Mouse (Mus musculus) liver, embryonic 13.5 days (tissue): ENCODE results near the gene Adk. TPM values are rescaled to one million over a fixed set of nuclear protein-coding genes. Genes with fewer than 3 reads are reported as not detected.

Experiments used
- ATAC-seq: fragments of 200-750 bp; cut with Nextera tagmentation; 2 replicates; pipeline ENCODE4 v1.8.0; 2017; ENCODE audit warnings: low read depth, mild to moderate bottlenecking, moderate number of reproducible peaks, moderate library complexity
- DNase-seq: peaks from one replicate; pipeline ENCODE4 v3.0.0; 2022
- H3K27ac ChIP-seq: fragments of 300-500 bp; sonication (generic); 2 replicates; pipeline ENCODE4 v1.5.1; 2015; ENCODE audit warnings: moderate library complexity, mild to moderate bottlenecking, inconsistent platforms
- H3K27me3 ChIP-seq: fragments of 300-500 bp; sonication (generic); 2 replicates; pipeline ENCODE4 v1.6.1; 2015; ENCODE audit warnings: mild to moderate bottlenecking, inconsistent platforms
- H3K36me3 ChIP-seq: fragments of 300-500 bp; sonication (generic); 2 replicates; pipeline ENCODE4 v1.6.1; 2015; ENCODE audit warnings: mild to moderate bottlenecking, inconsistent platforms
- H3K4me1 ChIP-seq: fragments of 300-500 bp; sonication (generic); replicated peaks from 2 replicates; pipeline ENCODE4 v1.6.1; 2015; ENCODE audit warnings: inconsistent platforms
- H3K4me2 ChIP-seq: fragments of 300-500 bp; sonication (generic); 2 replicates; pipeline ENCODE4 v1.6.1; 2015; ENCODE audit warnings: inconsistent platforms, mild to moderate bottlenecking, moderate library complexity
- H3K4me3 ChIP-seq: fragments of 300-500 bp; sonication (generic); replicated peaks from 2 replicates; pipeline ENCODE4 v1.5.1; 2015; ENCODE audit warnings: mild to moderate bottlenecking, inconsistent platforms
- H3K9ac ChIP-seq: fragments of 300-500 bp; sonication (generic); 2 replicates; pipeline ENCODE4 v1.6.1; 2015; ENCODE audit warnings: mild to moderate bottlenecking, inconsistent platforms
- H3K9me3 ChIP-seq: fragments of 300-500 bp; sonication (generic); replicated peaks from 2 replicates; pipeline ENCODE4 v1.6.1; 2016; ENCODE audit warnings: inconsistent platforms
- WGBS: fragments of 180-500 bp; shearing (Covaris S2); methylation state at CpG from one replicate; pipeline ENCODE4 v1.1.7; 2015; ENCODE audit not compliant: insufficient replicate concordance; 5-methylcytosine and 5-hydroxymethylcytosine counted together
- polyA plus RNA-seq: library from polyadenylated mRNA; unstranded; fragments of >200 nt; fragmentation: Nextera tagmentation; extraction: Ambion mirVana; gene quantifications from 2 replicates; pipeline ENCODE4 v1.2.1, GENCODE M21; 2015

Adk gene
- polyA plus RNA-seq, 1 experiment from 2014 or later, result 181 TPM

DNA sequence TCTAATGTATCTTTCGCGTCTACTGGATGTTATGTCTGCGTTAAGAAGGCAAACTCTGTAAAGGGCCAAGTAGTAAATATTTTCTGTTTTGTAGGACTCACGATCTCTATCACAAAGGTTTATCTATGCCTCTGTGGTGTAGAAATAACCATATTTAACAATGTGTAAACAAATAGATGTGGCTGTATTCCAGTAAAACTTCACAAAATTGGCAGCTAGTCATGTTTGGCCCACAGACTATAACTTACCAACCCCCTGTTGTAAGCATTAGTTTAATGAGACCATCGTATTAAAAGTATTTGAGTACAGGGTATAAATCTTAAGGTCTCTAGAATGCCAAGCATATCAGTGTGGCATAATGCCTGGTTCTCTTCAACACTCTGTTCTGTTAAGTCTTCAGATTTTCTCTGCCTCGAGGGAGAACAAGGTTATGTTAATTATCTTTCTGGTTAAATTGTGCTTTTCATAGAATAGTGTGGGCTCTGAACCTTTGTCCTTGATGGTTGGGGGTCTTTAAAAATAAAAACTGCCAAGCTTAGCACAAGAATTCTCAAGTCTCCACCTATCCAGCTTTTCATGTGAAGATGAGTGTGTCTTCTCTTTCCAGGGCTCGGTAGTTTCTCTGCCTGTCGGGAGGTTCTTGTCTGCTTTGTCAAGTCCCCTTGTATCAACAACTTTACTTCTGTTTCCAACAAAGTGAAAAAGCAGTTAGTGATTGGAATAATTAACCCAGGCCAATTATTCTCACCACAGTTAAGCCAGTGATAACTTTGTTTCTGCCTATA, 350.4 kb downstream of the Adk start:
- H3K27me3 ChIP-seq, result no peaks in the 10 kb centered on the region
- no peak overlapping the region for H3K4me3 ChIP-seq
- peaks cover 4% of the 10 kb centered on the region for H3K36me3 ChIP-seq
- no peak overlapping the region for H3K9ac ChIP-seq
- no peak for ATAC-seq
- H3K4me2 ChIP-seq, result no peak overlapping the region
- H3K9me3 ChIP-seq, result no peaks in the 10 kb centered on the region
- no peak for DNase-seq
- H3K4me1 ChIP-seq, result no peaks in the 10 kb centered on the region
- 78% methylated on average over 8 of the region's 8 CpGs for WGBS
- H3K27ac ChIP-seq, result no peak overlapping the region

DNA sequence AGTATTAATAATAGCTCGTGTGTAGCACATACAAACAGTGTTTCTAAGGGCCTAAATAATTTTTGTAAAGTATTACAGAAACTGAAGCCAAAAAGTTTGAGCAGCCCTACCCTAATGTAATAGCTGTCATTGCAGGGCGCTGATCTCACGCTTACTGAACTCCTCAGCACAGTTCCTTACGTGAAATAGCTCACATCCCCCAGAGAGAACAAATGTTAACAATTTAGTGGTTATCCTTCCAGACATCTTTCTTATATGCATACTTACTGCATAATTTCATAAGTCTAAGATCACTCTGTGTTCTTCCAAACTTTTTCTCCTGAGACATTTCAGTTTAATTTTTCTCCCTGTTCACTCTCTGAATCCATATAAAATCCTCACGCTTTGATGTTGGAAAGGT, 354.6 kb downstream of the Adk start:
- Histone ChIP-seq H3K36me3 (no peaks in the 10 kb centered on the region), H3K9ac (no peak overlapping the region), H3K4me3 (no peak overlapping the region), H3K27ac (no peak overlapping the region), H3K4me2 (no peak overlapping the region), H3K4me1 (no peaks in the 10 kb centered on the region), H3K9me3 (no peaks in the 10 kb centered on the region), H3K27me3 (no peaks in the 10 kb centered on the region)
- ATAC-seq (no peak), DNase-seq (no peak)
- 81% methylated on average over 5 of the region's 5 CpGs for WGBS

- Histone ChIP-seq H3K27me3 (no peaks in the 10 kb centered on the region), H3K27ac (no peak overlapping the region), H3K4me3 (no peak overlapping the region), H3K4me2 (no peak overlapping the region), H3K36me3 (no peaks in the 10 kb centered on the region), H3K9ac (no peak overlapping the region), H3K4me1 (no peaks in the 10 kb centered on the region), H3K9me3 (no peaks in the 10 kb centered on the region)
- no peak for ATAC-seq
- WGBS, result 80% methylated on average over 4 of the region's 4 CpGs
- no peak for DNase-seq
Measured at GRCm38 (mm10) chr14:21408846-21409245, 356.5 kb downstream of the Adk start.

DNA sequence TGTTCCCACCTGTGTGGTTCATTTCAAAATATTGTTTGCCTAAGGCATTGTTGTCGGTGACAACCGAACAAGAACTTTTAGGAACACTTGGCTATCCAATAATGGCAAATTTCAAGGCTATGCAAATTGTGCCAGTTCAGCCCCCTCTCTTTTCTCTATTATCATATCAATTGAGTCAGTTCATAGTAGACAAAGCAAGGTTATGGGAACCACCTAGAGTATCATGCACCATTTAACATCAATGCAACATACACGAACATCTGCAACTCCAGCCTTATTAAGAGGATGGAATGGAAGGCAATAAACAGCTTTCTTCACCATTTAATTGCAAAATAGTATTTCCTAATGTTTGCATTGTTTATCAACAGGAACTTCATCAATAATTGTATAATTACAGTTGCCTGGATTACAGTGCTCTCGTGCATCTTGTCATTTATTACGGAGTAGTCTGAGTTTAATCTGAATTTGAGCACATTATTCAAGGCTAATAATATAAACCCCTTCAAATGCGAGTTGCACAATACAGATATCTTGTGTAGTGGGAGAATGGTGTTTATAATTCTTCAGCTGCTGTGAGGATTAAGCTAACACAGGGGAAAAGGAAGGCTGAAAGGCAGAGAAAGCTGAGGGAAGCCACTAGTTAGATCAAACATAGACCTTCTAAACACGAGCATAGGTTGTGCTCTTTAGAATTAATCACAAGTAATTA, 358.5 kb downstream of the Adk start:
- no peak overlapping the region for H3K4me2 ChIP-seq
- WGBS, result 76% methylated on average over 7 of the region's 7 CpGs
- H3K9ac ChIP-seq, result no peak overlapping the region
- H3K36me3 ChIP-seq, result no peaks in the 10 kb centered on the region
- DNase-seq, result no peak
- no peak for ATAC-seq
- H3K4me3 ChIP-seq, result no peak overlapping the region
- H3K27ac ChIP-seq, result no peak overlapping the region
- no peaks in the 10 kb centered on the region for H3K4me1 ChIP-seq
- no peaks in the 10 kb centered on the region for H3K27me3 ChIP-seq
- H3K9me3 ChIP-seq, result no peaks in the 10 kb centered on the region

GRCm38 (mm10) chr14:21411524-21411923, 359.1 kb downstream of the Adk start:
- H3K9me3 ChIP-seq, result no peaks in the 10 kb centered on the region
- no peak overlapping the region for H3K4me3 ChIP-seq
- no peaks in the 10 kb centered on the region for H3K36me3 ChIP-seq
- ATAC-seq (no peak), DNase-seq (no peak)
- no peak overlapping the region for H3K4me2 ChIP-seq
- no peaks in the 10 kb centered on the region for H3K4me1 ChIP-seq
- 83% methylated on average over 6 of the region's 6 CpGs for WGBS
- no peak overlapping the region for H3K27ac ChIP-seq
- no peak overlapping the region for H3K9ac ChIP-seq
- no peaks in the 10 kb centered on the region for H3K27me3 ChIP-seq

GRCm38 (mm10) chr14:21418332-21418731, 366.0 kb downstream of the Adk start:
- Histone ChIP-seq H3K27me3 (no peaks in the 10 kb centered on the region), H3K9ac (no peak overlapping the region), H3K4me1 (no peaks in the 10 kb centered on the region), H3K9me3 (no peaks in the 10 kb centered on the region), H3K36me3 (no peaks in the 10 kb centered on the region), H3K27ac (no peak overlapping the region), H3K4me3 (no peak overlapping the region), H3K4me2 (no peak overlapping the region)
- no peak for ATAC-seq
- WGBS, result 70% methylated on average over 7 of the region's 7 CpGs
- DNase-seq, result no peak

- no peak for DNase-seq
- Histone ChIP-seq H3K9me3 (no peaks in the 10 kb centered on the region), H3K36me3 (peaks cover 14% of the 10 kb centered on the region; the same call in 1 of the 2 replicates), H3K27ac (no peak overlapping the region), H3K27me3 (no peaks in the 10 kb centered on the region), H3K4me2 (no peak overlapping the region), H3K4me3 (no peak overlapping the region), H3K9ac (no peak overlapping the region), H3K4me1 (no peaks in the 10 kb centered on the region)
- ATAC-seq, result no peak
- WGBS, result 79% methylated on average over 7 of the region's 7 CpGs
Measured at GRCm38 (mm10) chr14:21427369-21427768, 375.0 kb downstream of the Adk start.

GRCm38 (mm10) chr14:21433415-21433814, 381.0 kb downstream of the Adk start:
- ATAC-seq (no peak), DNase-seq (no peak)
- no peak overlapping the region for H3K4me3 ChIP-seq
- H3K9ac ChIP-seq, result no peak overlapping the region
- no peak overlapping the region for H3K4me2 ChIP-seq
- no peaks in the 10 kb centered on the region for H3K9me3 ChIP-seq
- peaks cover 10% of the 10 kb centered on the region; the same call in 1 of the 2 replicates for H3K36me3 ChIP-seq
- H3K27me3 ChIP-seq, result no peaks in the 10 kb centered on the region
- WGBS, result 62% methylated on average over 4 of the region's 4 CpGs
- H3K27ac ChIP-seq, result no peak overlapping the region
- H3K4me1 ChIP-seq, result no peaks in the 10 kb centered on the region

GRCm38 (mm10) chr14:21433995-21434394, 381.6 kb downstream of the Adk start:
- Histone ChIP-seq H3K27me3 (no peaks in the 10 kb centered on the region), H3K4me3 (no peak overlapping the region), H3K27ac (no peak overlapping the region), H3K9ac (no peak overlapping the region), H3K4me2 (no peak overlapping the region), H3K9me3 (no peaks in the 10 kb centered on the region), H3K4me1 (no peaks in the 10 kb centered on the region), H3K36me3 (peaks cover 10% of the 10 kb centered on the region; the same call in 1 of the 2 replicates)
- 76% methylated on average over 5 of the region's 5 CpGs for whole genome bisulfite sequencing
- no peak for ATAC-seq
- no peak for DNase-seq

GRCm38 (mm10) chr14:21434686-21435085, 382.3 kb downstream of the Adk start:
- 75% methylated on average over 9 of the region's 9 CpGs for WGBS
- H3K4me1 ChIP-seq, result no peaks in the 10 kb centered on the region
- no peak overlapping the region for H3K4me3 ChIP-seq
- peaks cover 10% of the 10 kb centered on the region; the same call in 1 of the 2 replicates for H3K36me3 ChIP-seq
- ATAC-seq (no peak), DNase-seq (no peak)
- no peak overlapping the region for H3K9ac ChIP-seq
- H3K4me2 ChIP-seq, result no peak overlapping the region
- no peaks in the 10 kb centered on the region for H3K27me3 ChIP-seq
- H3K27ac ChIP-seq, result no peak overlapping the region
- no peaks in the 10 kb centered on the region for H3K9me3 ChIP-seq

- Histone ChIP-seq H3K9ac (no peak overlapping the region), H3K9me3 (no peaks in the 10 kb centered on the region), H3K27me3 (no peaks in the 10 kb centered on the region), H3K4me3 (no peak overlapping the region), H3K4me1 (no peaks in the 10 kb centered on the region), H3K36me3 (0 out of 2 replicates have a peak, but pooled peaks cover 6% of the 10 kb centered on the region), H3K4me2 (no peak overlapping the region), H3K27ac (no peak overlapping the region)
- 47% methylated on average over 4 of the region's 4 CpGs for WGBS
- DNase-seq, result no peak
- ATAC-seq, result no peak
Measured at GRCm38 (mm10) chr14:21439785-21440184, 387.4 kb downstream of the Adk start.
